Mouse (Mus musculus): ENCODE data around the gene Csrnp3. TPM values are rescaled to one million over a fixed set of nuclear protein-coding genes. Genes with fewer than 3 reads are reported as not detected.

Csrnp3 gene
- polyA plus RNA-seq, 1 experiment = 0.01 TPM

- no peak overlapping the region for H3ac ChIP-seq (ENCODE audit: control insufficient read depth, insufficient read length)
- no peaks in the 10 kb centered on the region for H3K36me3 ChIP-seq (ENCODE audit: control insufficient read depth, insufficient read depth)
- H3K4me2 ChIP-seq (ENCODE audit: low read depth) = no peak overlapping the region
- TF ChIP-seq CEBPB (IDR thresholded peaks at IDR 0.05; ENCODE audit: insufficient read depth, poor library complexity, severe bottlenecking) (no peak), POLR2A (IDR thresholded peaks at IDR 0.05; ENCODE audit: insufficient read length, low read depth) (no peak)
- H3K27me3 ChIP-seq (ENCODE audit: control insufficient read depth, insufficient read depth, insufficient read length) = no peaks in the 10 kb centered on the region
- no peak overlapping the region for H3K4me3 ChIP-seq
- no peaks in the 10 kb centered on the region for H3K79me2 ChIP-seq (ENCODE audit: control insufficient read depth, insufficient read depth)
Observed at GRCm38 (mm10) chr2:66024837-66025236, 179.3 kb downstream of the Csrnp3 start.

- no peak for TF ChIP-seq E2F4 (IDR thresholded peaks at IDR 0.05; ENCODE audit: insufficient read depth)
- Histone ChIP-seq H3ac (ENCODE audit: control insufficient read depth, insufficient read length) (no peak overlapping the region), H3K36me3 (ENCODE audit: control insufficient read depth, insufficient read depth) (no peaks in the 10 kb centered on the region), H3K79me2 (ENCODE audit: control insufficient read depth, insufficient read depth) (no peaks in the 10 kb centered on the region), H3K27me3 (ENCODE audit: control insufficient read depth, insufficient read depth, insufficient read length) (no peaks in the 10 kb centered on the region), H3K4me2 (ENCODE audit: low read depth) (no peak overlapping the region), H3K4me3 (no peak overlapping the region)
Observed at GRCm38 (mm10) chr2:66028812-66029211, 183.2 kb downstream of the Csrnp3 start.

DNA sequence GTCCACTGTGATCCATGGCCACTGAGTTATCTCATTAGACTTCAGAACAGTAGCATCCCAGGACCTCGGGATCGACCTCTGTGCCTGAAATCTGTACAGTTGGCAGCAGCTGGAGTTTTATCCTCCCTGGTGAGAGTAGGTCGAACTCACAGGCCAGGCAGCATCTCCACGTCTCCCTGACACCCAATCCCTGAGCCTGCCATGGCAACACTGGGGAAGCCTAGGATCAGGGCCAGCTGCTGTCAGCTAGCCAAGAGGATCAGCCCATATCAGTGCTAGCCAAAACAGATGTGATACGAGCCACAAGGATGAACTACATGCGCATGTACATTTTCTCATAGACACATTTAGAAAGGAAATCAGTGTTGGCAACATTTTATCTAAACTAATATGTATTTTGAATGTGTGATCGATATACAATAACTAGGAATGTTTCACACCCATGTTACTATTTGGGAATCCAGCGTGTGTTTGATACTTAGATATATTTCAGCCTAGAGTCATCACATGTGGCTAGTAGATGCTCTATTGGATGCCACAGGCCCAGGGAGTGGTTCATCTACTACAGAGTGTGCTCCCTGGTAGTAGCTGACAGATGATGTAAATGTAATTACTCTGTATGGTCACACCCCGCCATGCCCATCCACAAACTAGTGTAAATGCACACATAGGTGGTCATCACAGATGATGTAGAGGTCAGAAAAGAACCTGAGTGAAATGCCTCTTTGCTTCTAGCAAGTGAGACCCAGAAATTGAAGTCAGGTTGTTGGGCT lies 189.5 kb downstream of the Csrnp3 start:
- Histone ChIP-seq H3ac (ENCODE audit: control insufficient read depth, insufficient read length) (no peak overlapping the region), H3K4me2 (ENCODE audit: low read depth) (no peak overlapping the region), H3K36me3 (ENCODE audit: control insufficient read depth, insufficient read depth) (no peaks in the 10 kb centered on the region), H3K79me2 (ENCODE audit: control insufficient read depth, insufficient read depth) (no peaks in the 10 kb centered on the region), H3K4me3 (no peak overlapping the region), H3K27me3 (ENCODE audit: control insufficient read depth, insufficient read depth, insufficient read length) (no peaks in the 10 kb centered on the region)
- TF ChIP-seq POLR2AphosphoS2 (IDR thresholded peaks at IDR 0.05; ENCODE audit: insufficient read length, low read depth) (no peak), E2F4 (IDR thresholded peaks at IDR 0.05; ENCODE audit: insufficient read depth) (no peak), MAX (IDR thresholded peaks at IDR 0.05; ENCODE audit: low read depth) (no peak), USF1 (IDR thresholded peaks at IDR 0.05; ENCODE audit: low read depth) (no peak), TCF12 (IDR thresholded peaks at IDR 0.05; ENCODE audit: insufficient read depth, poor library complexity, severe bottlenecking) (no peak), MYOG (IDR thresholded peaks at IDR 0.05; ENCODE audit: control insufficient read depth in 1 of 3, insufficient read depth in 1 of 3, insufficient read length in 2 of 3, low read depth in 2 of 3) (no peak), POLR2A (IDR thresholded peaks at IDR 0.05; ENCODE audit: insufficient read length, low read depth) (no peak), CEBPB (IDR thresholded peaks at IDR 0.05; ENCODE audit: insufficient read depth, poor library complexity, severe bottlenecking) (no peak)

GRCm38 (mm10) chr2:66040611-66041010 lies 195.0 kb downstream of the Csrnp3 start:
- TF ChIP-seq CEBPB (IDR thresholded peaks at IDR 0.05; ENCODE audit: insufficient read depth, poor library complexity, severe bottlenecking) = no peak
- no peak for TF ChIP-seq TCF3 (IDR thresholded peaks at IDR 0.05; ENCODE audit: insufficient read length, low read depth)
- TF ChIP-seq SRF (IDR thresholded peaks at IDR 0.05; ENCODE audit: control insufficient read depth, insufficient read length, low read depth) = no peak
- TF ChIP-seq MYOG (IDR thresholded peaks at IDR 0.05; ENCODE audit: control insufficient read depth in 1 of 3, insufficient read depth in 1 of 3, insufficient read length in 2 of 3, low read depth in 2 of 3) = no peak
- TF ChIP-seq TCF12 (IDR thresholded peaks at IDR 0.05; ENCODE audit: insufficient read depth, poor library complexity, severe bottlenecking) = no peak
- TF ChIP-seq MYOD1 (IDR thresholded peaks at IDR 0.05; ENCODE audit: control insufficient read depth in 1 of 3, insufficient read length in 2 of 3, low read depth in 2 of 3) = no peak
- no peak for TF ChIP-seq POLR2AphosphoS2 (IDR thresholded peaks at IDR 0.05; ENCODE audit: insufficient read length, low read depth)
- TF ChIP-seq REST (IDR thresholded peaks at IDR 0.05; ENCODE audit: insufficient read depth, insufficient read length) = no peak
- no peak for TF ChIP-seq E2F4 (IDR thresholded peaks at IDR 0.05; ENCODE audit: insufficient read depth)
- TF ChIP-seq POLR2A (IDR thresholded peaks at IDR 0.05; ENCODE audit: insufficient read length, low read depth) = no peak
- TF ChIP-seq USF1 (IDR thresholded peaks at IDR 0.05; ENCODE audit: low read depth) = no peak
- no peak for TF ChIP-seq MAX (IDR thresholded peaks at IDR 0.05; ENCODE audit: low read depth)
- H3ac ChIP-seq (ENCODE audit: control insufficient read depth, insufficient read length) = no peak overlapping the region
- no peaks in the 10 kb centered on the region for H3K79me2 ChIP-seq (ENCODE audit: control insufficient read depth, insufficient read depth)
- no peaks in the 10 kb centered on the region for H3K27me3 ChIP-seq (ENCODE audit: control insufficient read depth, insufficient read depth, insufficient read length)
- no peak overlapping the region for H3K4me2 ChIP-seq (ENCODE audit: low read depth)
- no peak overlapping the region for H3K4me3 ChIP-seq
- no peaks in the 10 kb centered on the region for H3K36me3 ChIP-seq (ENCODE audit: control insufficient read depth, insufficient read depth)

DNA sequence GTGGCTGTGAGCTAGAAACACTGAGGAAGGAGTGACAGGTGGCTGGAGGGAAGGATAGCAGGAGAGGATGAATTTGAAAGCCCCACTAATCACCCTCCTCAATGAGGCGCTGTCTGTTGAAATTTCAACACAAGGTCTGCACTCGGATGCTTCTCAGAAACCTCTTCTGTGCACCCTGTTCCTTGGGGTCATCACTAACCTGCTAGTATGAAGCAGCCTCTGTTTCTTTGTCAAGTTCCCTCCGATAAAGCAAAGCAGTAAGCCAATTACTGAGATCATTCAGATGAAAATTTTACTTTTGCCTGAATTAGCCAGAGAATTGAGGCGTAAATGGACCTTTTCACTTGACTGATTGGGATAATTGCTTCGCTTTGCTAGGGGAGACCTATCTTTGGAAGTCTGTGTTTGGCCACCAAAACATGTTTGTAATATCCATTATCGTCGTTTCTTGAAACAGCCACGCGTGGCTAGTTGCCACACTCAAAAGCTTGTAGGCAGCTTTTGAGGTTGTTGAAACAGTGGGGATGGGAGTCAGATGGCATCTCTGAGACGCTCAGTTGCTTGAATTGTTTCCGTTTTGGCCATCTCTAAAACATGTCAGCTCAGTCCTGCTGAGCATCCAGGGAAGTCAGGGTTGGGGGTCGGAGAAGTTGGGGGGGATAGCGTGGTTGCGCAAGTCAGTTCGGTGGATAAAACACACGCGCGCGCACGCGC lies 195.8 kb downstream of the Csrnp3 start:
- Histone ChIP-seq H3ac (ENCODE audit: control insufficient read depth, insufficient read length) (no peak overlapping the region), H3K36me3 (ENCODE audit: control insufficient read depth, insufficient read depth) (no peaks in the 10 kb centered on the region), H3K79me2 (ENCODE audit: control insufficient read depth, insufficient read depth) (no peaks in the 10 kb centered on the region), H3K4me2 (ENCODE audit: low read depth) (no peak overlapping the region), H3K27me3 (ENCODE audit: control insufficient read depth, insufficient read depth, insufficient read length) (no peaks in the 10 kb centered on the region), H3K4me3 (no peak overlapping the region)
- TF ChIP-seq MAX (IDR thresholded peaks at IDR 0.05; ENCODE audit: low read depth) (no peak), POLR2A (IDR thresholded peaks at IDR 0.05; ENCODE audit: insufficient read length, low read depth) (no peak), E2F4 (IDR thresholded peaks at IDR 0.05; ENCODE audit: insufficient read depth) (no peak), TCF12 (IDR thresholded peaks at IDR 0.05; ENCODE audit: insufficient read depth, poor library complexity, severe bottlenecking) (no peak), REST (IDR thresholded peaks at IDR 0.05; ENCODE audit: insufficient read depth, insufficient read length) (no peak), MYOD1 (IDR thresholded peaks at IDR 0.05; ENCODE audit: control insufficient read depth in 1 of 3, insufficient read length in 2 of 3, low read depth in 2 of 3) (no peak), TCF3 (IDR thresholded peaks at IDR 0.05; ENCODE audit: insufficient read length, low read depth) (no peak), USF1 (IDR thresholded peaks at IDR 0.05; ENCODE audit: low read depth) (no peak), MYOG (IDR thresholded peaks at IDR 0.05; ENCODE audit: control insufficient read depth in 1 of 3, insufficient read depth in 1 of 3, insufficient read length in 2 of 3, low read depth in 2 of 3) (no peak), POLR2AphosphoS2 (IDR thresholded peaks at IDR 0.05; ENCODE audit: insufficient read length, low read depth) (no peak), SRF (IDR thresholded peaks at IDR 0.05; ENCODE audit: control insufficient read depth, insufficient read length, low read depth) (no peak), CEBPB (IDR thresholded peaks at IDR 0.05; ENCODE audit: insufficient read depth, poor library complexity, severe bottlenecking) (no peak)

All from myocyte (in vitro differentiated cells).